Mouse (Mus musculus) ES-Bruce4 (cell line): ENCODE results near the gene Mtus2. TPM values are rescaled to one million over a fixed set of nuclear protein-coding genes. Genes with fewer than 3 reads are reported as not detected.

Experiments used
- H3K27ac ChIP-seq: 2 replicates; pipeline ENCODE4 v1.5.1; 2012; ENCODE audit warnings: low read length, inconsistent platforms; ENCODE audit not compliant: insufficient read depth
- H3K27me3 ChIP-seq: 2 replicates; pipeline ENCODE4 v1.6.1; 2012; ENCODE audit warnings: mild to moderate bottlenecking, low read length, inconsistent platforms; ENCODE audit not compliant: control insufficient read depth, poor library complexity, insufficient read depth, severe bottlenecking
- H3K36me3 ChIP-seq: 2 replicates; pipeline ENCODE4 v1.6.1; 2012; ENCODE audit warnings: inconsistent platforms, mild to moderate bottlenecking, low read length, moderate library complexity; ENCODE audit not compliant: control insufficient read depth, poor library complexity, insufficient read depth, severe bottlenecking
- H3K4me1 ChIP-seq: one replicate; pipeline ENCODE4 v1.8.1; 2011; ENCODE audit warnings: low read length; ENCODE audit not compliant: control insufficient read depth, insufficient read depth
- H3K4me3 ChIP-seq: 2 replicates; pipeline ENCODE4 v1.5.1; 2011; ENCODE audit warnings: low read depth, mild to moderate bottlenecking, low read length
- H3K9ac ChIP-seq: 2 replicates; pipeline ENCODE4 v1.6.1; 2012; ENCODE audit warnings: low read depth, mild to moderate bottlenecking, inconsistent platforms; ENCODE audit not compliant: poor library complexity, severe bottlenecking
- H3K9me3 ChIP-seq: replicated peaks from 2 replicates; pipeline ENCODE4 v1.6.1; 2012; ENCODE audit warnings: mild to moderate bottlenecking, low read length, inconsistent platforms; ENCODE audit not compliant: control insufficient read depth, poor library complexity, insufficient read depth, severe bottlenecking
- CTCF ChIP-seq: IDR thresholded peaks from one replicate; pipeline ENCODE4 v1.8.1; 2011; ENCODE audit warnings: low read depth, low read length
- EP300 ChIP-seq: IDR thresholded peaks from 2 replicates; pipeline ENCODE4 v1.6.1; 2011; ENCODE audit warnings: low read depth, low read length; ENCODE audit not compliant: insufficient read depth
- POLR2A ChIP-seq: IDR thresholded peaks from one replicate; pipeline ENCODE4 v1.8.1; 2011; ENCODE audit warnings: low read length; ENCODE audit not compliant: insufficient read depth
- polyA plus RNA-seq: library from polyadenylated mRNA; stranded (reverse); fragments of >200 nt; gene quantifications from 2 replicates; pipeline ENCODE4 v1.2.4, GENCODE M21; 2011; ENCODE audit warnings: low read depth; ENCODE audit not compliant: missing spikeins, insufficient read depth, insufficient read length

Gene Mtus2
- polyA plus RNA-seq, 1 experiment, result 2.4 TPM

GRCm38 (mm10) chr5:147990289-147990688 lies 33.2 kb downstream of the Mtus2 start:
- Histone ChIP-seq H3K27ac (no peak overlapping the region), H3K9me3 (no peaks in the 10 kb centered on the region), H3K9ac (no peak overlapping the region), H3K27me3 (no peaks in the 10 kb centered on the region), H3K4me1 (peaks cover 5% of the 10 kb centered on the region), H3K36me3 (no peaks in the 10 kb centered on the region), H3K4me3 (no peak overlapping the region)
- TF ChIP-seq CTCF (peak; percentile 46), EP300 (no peak), POLR2A (no peak)

DNA sequence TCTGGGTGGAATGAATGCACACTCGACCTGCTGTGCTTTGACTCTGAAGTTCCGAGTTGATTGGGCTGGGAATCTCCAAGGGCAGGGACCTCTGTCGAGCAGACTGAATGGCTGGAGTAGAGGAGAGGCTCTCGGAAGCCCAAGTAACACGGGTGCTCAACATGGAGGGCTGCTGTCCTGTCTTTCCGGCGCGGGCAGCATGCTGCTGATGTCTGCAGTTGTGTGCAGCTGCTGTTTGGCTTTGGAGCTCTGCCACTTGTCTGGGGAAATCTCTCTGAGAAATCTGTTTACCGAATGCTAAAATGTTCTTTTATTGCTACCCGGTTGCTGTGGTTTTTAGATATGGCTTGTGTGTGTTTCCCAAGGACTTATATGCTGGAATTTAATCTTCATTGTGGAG lies 33.7 kb downstream of the Mtus2 start:
- TF ChIP-seq CTCF (no peak), EP300 (no peak), POLR2A (no peak)
- no peaks in the 10 kb centered on the region for H3K36me3 ChIP-seq
- H3K9ac ChIP-seq, result no peak overlapping the region
- no peaks in the 10 kb centered on the region for H3K27me3 ChIP-seq
- peaks cover 5% of the 10 kb centered on the region for H3K4me1 ChIP-seq
- H3K9me3 ChIP-seq, result no peaks in the 10 kb centered on the region
- no peak overlapping the region for H3K4me3 ChIP-seq
- H3K27ac ChIP-seq, result no peak overlapping the region

GRCm38 (mm10) chr5:147992581-147993378 lies 35.7 kb downstream of the Mtus2 start:
- Histone ChIP-seq H3K27me3 (no peaks in the 10 kb centered on the region), H3K27ac (no peak overlapping the region), H3K9me3 (no peaks in the 10 kb centered on the region; the same call in 1 of the 2 replicates), H3K4me3 (no peak overlapping the region), H3K4me1 (peaks cover 5% of the 10 kb centered on the region), H3K9ac (no peak overlapping the region), H3K36me3 (no peaks in the 10 kb centered on the region)
- 0 out of 2 replicates have a peak, but pooled peaks have one; percentile 16 for TF ChIP-seq EP300
- TF ChIP-seq CTCF, result peak; percentile 6
- TF ChIP-seq POLR2A, result no peak

DNA sequence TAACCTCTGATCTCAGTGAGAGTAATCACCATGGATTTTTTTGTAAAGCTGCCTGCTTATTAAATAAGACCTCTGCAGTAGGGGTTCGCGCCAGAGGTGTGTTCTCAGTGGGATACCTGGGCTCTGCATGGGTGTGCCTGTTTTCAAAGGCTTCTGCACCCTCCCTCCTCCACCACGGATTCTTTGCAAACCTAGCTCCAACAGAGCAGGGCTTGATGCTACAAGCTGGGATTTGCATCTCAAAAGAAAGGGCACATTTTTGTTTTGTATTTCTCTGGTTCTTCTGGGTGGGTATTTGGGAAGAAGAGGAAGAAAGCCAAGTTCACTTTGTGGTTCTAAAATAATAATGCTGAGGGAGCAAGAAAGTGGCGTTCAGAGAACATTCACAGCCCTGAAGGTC lies 48.1 kb downstream of the Mtus2 start:
- no peak overlapping the region for H3K27ac ChIP-seq
- no peak overlapping the region for H3K4me3 ChIP-seq
- no peaks in the 10 kb centered on the region for H3K27me3 ChIP-seq
- no peaks in the 10 kb centered on the region for H3K9me3 ChIP-seq
- H3K9ac ChIP-seq, result no peak overlapping the region
- H3K4me1 ChIP-seq, result peaks cover 4% of the 10 kb centered on the region
- no peak for TF ChIP-seq POLR2A
- TF ChIP-seq CTCF, result no peak
- no peak for TF ChIP-seq EP300
- no peaks in the 10 kb centered on the region for H3K36me3 ChIP-seq

DNA sequence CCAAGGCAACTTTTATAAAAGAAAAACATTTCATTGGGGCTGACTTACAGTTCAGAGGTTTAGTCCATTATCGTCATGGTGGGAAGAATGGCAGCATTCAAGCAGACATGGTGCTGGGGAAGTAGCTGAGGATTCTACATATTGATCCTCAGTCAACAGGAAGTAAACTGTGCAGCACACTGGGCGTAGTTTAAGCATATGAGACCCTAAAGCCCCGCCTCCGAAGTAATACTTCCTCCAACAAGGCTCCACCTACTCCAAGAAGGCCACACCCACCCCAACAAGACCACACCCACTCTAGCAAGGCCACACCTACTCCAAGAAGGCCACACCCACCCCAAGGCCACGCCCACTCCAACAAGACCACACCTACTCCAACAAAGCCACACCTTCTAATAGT lies 55.0 kb downstream of the Mtus2 start:
- H3K27me3 ChIP-seq, result no peaks in the 10 kb centered on the region
- H3K27ac ChIP-seq, result no peak overlapping the region
- no peaks in the 10 kb centered on the region for H3K4me1 ChIP-seq
- H3K36me3 ChIP-seq, result no peaks in the 10 kb centered on the region
- no peak overlapping the region for H3K9ac ChIP-seq
- H3K9me3 ChIP-seq, result no peaks in the 10 kb centered on the region
- H3K4me3 ChIP-seq, result no peak overlapping the region
- TF ChIP-seq POLR2A, result no peak
- no peak for TF ChIP-seq CTCF
- TF ChIP-seq EP300, result no peak

GRCm38 (mm10) chr5:148014133-148014854 lies 57.2 kb downstream of the Mtus2 start:
- Histone ChIP-seq H3K4me1 (no peaks in the 10 kb centered on the region), H3K27me3 (no peaks in the 10 kb centered on the region), H3K4me3 (no peak overlapping the region), H3K9ac (no peak overlapping the region), H3K9me3 (no peaks in the 10 kb centered on the region; the same call in 1 of the 2 replicates), H3K27ac (no peak overlapping the region), H3K36me3 (no peaks in the 10 kb centered on the region)
- no peak for TF ChIP-seq CTCF
- TF ChIP-seq EP300, result no peak
- TF ChIP-seq POLR2A, result no peak
